Comparison of ENCODE assay signal across 8 mouse cellular contexts in genomic region chr11:94161267-94161646, GRCm38 (mm10). TPM values are rescaled to one million over a fixed set of nuclear protein-coding genes. Genes with fewer than 3 reads are reported as not detected.
DNase-seq lines count a peak whose midpoint lies in the region; ATAC-seq and TF ChIP-seq lines count a peak whose summit lies in the region.

No protein-coding gene starts in this region.

- WGBS in forebrain, embryonic 12.5 days = 17% methylated on average over 9 of the region's 9 CpGs
- WGBS in hindbrain, embryonic 12.5 days = 21% methylated on average over 9 of the region's 9 CpGs
- WGBS in limb, embryonic 10.5 days = 39% methylated on average over 9 of the region's 9 CpGs

- no peaks in the 10 kb centered on the region for H3K9me3 ChIP-seq in forebrain, embryonic 12.5 days
- no peaks in the 10 kb centered on the region for H3K9me3 ChIP-seq in hindbrain, embryonic 12.5 days (replicated peaks)
- H3K9me3 ChIP-seq in limb, embryonic 10.5 days (replicated peaks) = no peaks in the 10 kb centered on the region

- H3K4me2 ChIP-seq in forebrain, embryonic 12.5 days = peak overlapping the region; percentile 52
- peak overlapping the region; percentile 46 for H3K4me2 ChIP-seq in hindbrain, embryonic 12.5 days (replicated peaks)

- no peaks in the 10 kb centered on the region for H3K27me3 ChIP-seq in forebrain, embryonic 12.5 days
- no peaks in the 10 kb centered on the region for H3K27me3 ChIP-seq in hindbrain, embryonic 12.5 days
- peaks cover 15% of the 10 kb centered on the region; the same call in 1 of the 2 replicates for H3K27me3 ChIP-seq in limb, embryonic 10.5 days (ENCODE audit: low read depth, poor library complexity, severe bottlenecking)

- H3K9ac ChIP-seq in forebrain, embryonic 12.5 days = peak overlapping the region; percentile 55
- H3K9ac ChIP-seq in hindbrain, embryonic 12.5 days = peak overlapping the region; percentile 54; the same call in 1 of the 2 replicates

- TF ChIP-seq POLR2A in bone marrow macrophage, adult 2 months (IDR thresholded peaks at IDR 0.05; ENCODE audit: borderline replicate concordance, low read depth, low read length) = no peak

- DNase-seq in CD4-positive, CD25-positive, alpha-beta regulatory T cell, adult 2 months (ENCODE audit: low read depth, low spot score) = peak; percentile 15
- no peak for DNase-seq in limb, embryonic 10.5 days (ENCODE audit: low spot score)
- no peak for DNase-seq in thymus, postnatal 36 days

- no peaks in the 10 kb centered on the region for H3K36me3 ChIP-seq in forebrain, embryonic 12.5 days (replicated peaks)
- H3K36me3 ChIP-seq in hindbrain, embryonic 12.5 days = no peaks in the 10 kb centered on the region
- no peaks in the 10 kb centered on the region for H3K36me3 ChIP-seq in limb, embryonic 10.5 days

- ATAC-seq in CD4-positive, CD25-positive, alpha-beta regulatory T cell, adult 4 months = no peak
- ATAC-seq in forebrain, embryonic 12.5 days (ENCODE audit: low FRiP score) = peak; percentile 34; the same call in 1 of the 2 replicates
- no peak; the same call in none of the 2 replicates for ATAC-seq in hindbrain, embryonic 12.5 days (ENCODE audit: low FRiP score)
- peak; percentile 28; the same call in 1 of the 2 replicates for ATAC-seq in megakaryocyte-erythroid progenitor cell, adult 5-6 weeks (replicated peaks; ENCODE audit: low FRiP score, low TSS enrichment, poor library complexity, severe bottlenecking)

- peak overlapping the region; percentile 40; the same call in 1 of the 2 replicates for H3K4me3 ChIP-seq in bone marrow macrophage, adult 2 months (ENCODE audit: insufficient read depth, low read length)
- H3K4me3 ChIP-seq in forebrain, embryonic 12.5 days (replicated peaks) = peak overlapping the region; percentile 14; the same call in 1 of the 2 replicates
- H3K4me3 ChIP-seq in hindbrain, embryonic 12.5 days = peak overlapping the region; percentile 23; the same call in 1 of the 2 replicates
- H3K4me3 ChIP-seq in limb, embryonic 10.5 days = peak overlapping the region; percentile 45

- TF ChIP-seq CTCF in bone marrow macrophage, adult 2 months (IDR thresholded peaks at IDR 0.05; ENCODE audit: low read depth, low read length) = no peak

- peaks cover 30% of the 10 kb centered on the region for H3K4me1 ChIP-seq in bone marrow macrophage, adult 2 months (ENCODE audit: control insufficient read depth, insufficient read depth, low read length)
- H3K4me1 ChIP-seq in forebrain, embryonic 12.5 days = peaks cover 49% of the 10 kb centered on the region
- peaks cover 49% of the 10 kb centered on the region for H3K4me1 ChIP-seq in hindbrain, embryonic 12.5 days
- peaks cover 41% of the 10 kb centered on the region for H3K4me1 ChIP-seq in limb, embryonic 10.5 days

- H3K27ac ChIP-seq in bone marrow macrophage, adult 2 months (ENCODE audit: insufficient read depth, low read depth, low read length) = peak overlapping the region; percentile 97
- H3K27ac ChIP-seq in forebrain, embryonic 12.5 days = peak overlapping the region; percentile 100
- H3K27ac ChIP-seq in hindbrain, embryonic 12.5 days = peak overlapping the region; percentile 99
- peak overlapping the region; percentile 89 for H3K27ac ChIP-seq in limb, embryonic 10.5 days

RNA-seq across cellular contexts. Expression of gene Tob1, which starts 50.0 kb away (rescaled TPM):
- 1 to 10 TPM; 4.7 to 8.9 TPM for polyA plus RNA-seq in CD4-positive, CD25-positive, alpha-beta regulatory T cell, adult 4 months (2017; shearing (Covaris generic))
- 16.7 and 17.1 TPM in 2 replicates for polyA plus RNA-seq in bone marrow macrophage, adult 2 months (2012; ENCODE audit: insufficient read depth, insufficient read length, missing spikeins)
- polyA plus RNA-seq in forebrain, embryonic 12.5 days (2016; fragmentation: Nextera tagmentation; extraction: Ambion mirVana) = 42.6 and 43.1 TPM in 2 replicates
- 41.7 and 46.8 TPM in 2 replicates for polyA plus RNA-seq in hindbrain, embryonic 12.5 days (2016; fragmentation: Nextera tagmentation; extraction: Ambion mirVana)
- polyA plus RNA-seq in limb, embryonic 10.5 days (2016; fragmentation: Nextera tagmentation; extraction: Ambion mirVana) = 15.0 and 22.5 TPM in 2 replicates
- total RNA-seq in megakaryocyte-erythroid progenitor cell, adult 5-6 weeks (2014; fragmentation: Nextera tagmentation) = 5.1 and 8.7 TPM in 2 replicates
- 4.4 and 7.8 TPM in 2 replicates for total RNA-seq in megakaryocyte-erythroid progenitor cell, adult 5-6 weeks (2017)

Comparison
In these comparisons a context has a peak if more than half of its experiments do, and no peak if none do; other contexts are left out.
1. ATAC-seq: peak in forebrain, embryonic 12.5 days (single experiment) and megakaryocyte-erythroid progenitor cell, adult 5-6 weeks (single experiment); none in CD4-positive, CD25-positive, alpha-beta regulatory T cell, adult 4 months (single experiment) and hindbrain, embryonic 12.5 days (single experiment).
2. Peak in every context shown above with its lines, with median percentiles within 50 percentile points of each other: H3K27ac ChIP-seq and H3K4me3 ChIP-seq.